Mouse (Mus musculus) liver, embryonic 16.5 days (tissue): ENCODE data around the gene Abcb10. TPM values are rescaled to one million over a fixed set of nuclear protein-coding genes. Genes with fewer than 3 reads are reported as not detected.
"Not testable (repeated sequence)": the region's sequence is repeated elsewhere in the genome, so short reads cannot be mapped to it uniquely, and the experiment has no call there.

Experiments used
- ATAC-seq: fragments of 200-750 bp; cut with Nextera tagmentation; 2 replicates; pipeline ENCODE4 v1.8.0; 2017; ENCODE audit warnings: low read depth, mild to moderate bottlenecking, moderate number of reproducible peaks, moderate library complexity
- H3K27ac ChIP-seq: fragments of 300-500 bp; sonication (generic); 2 replicates; pipeline ENCODE4 v1.5.1; 2014; ENCODE audit warnings: mild to moderate bottlenecking, low read length
- H3K27me3 ChIP-seq: fragments of 300-500 bp; sonication (generic); 2 replicates; pipeline ENCODE4 v1.6.1; 2014; ENCODE audit warnings: low read depth, low read length, mixed read lengths; ENCODE audit not compliant: control insufficient read depth, insufficient read depth
- H3K36me3 ChIP-seq: fragments of 300-500 bp; sonication (generic); 2 replicates; pipeline ENCODE4 v1.6.1; 2014; ENCODE audit warnings: mild to moderate bottlenecking; ENCODE audit not compliant: control insufficient read depth, insufficient read depth
- H3K4me1 ChIP-seq: fragments of 300-500 bp; sonication (generic); 2 replicates; pipeline ENCODE4 v1.6.1; 2014; ENCODE audit warnings: low read depth, low read length, mixed read lengths; ENCODE audit not compliant: control insufficient read depth
- H3K4me2 ChIP-seq: fragments of 300-500 bp; sonication (generic); 2 replicates; pipeline ENCODE4 v1.6.1; 2014; ENCODE audit warnings: low read depth, low read length, mixed read lengths
- H3K4me3 ChIP-seq: fragments of 300-500 bp; sonication (generic); 2 replicates; pipeline ENCODE4 v1.5.1; 2014; ENCODE audit warnings: low read depth, mild to moderate bottlenecking, low read length
- H3K9ac ChIP-seq: fragments of 300-500 bp; sonication (generic); 2 replicates; pipeline ENCODE4 v1.6.1; 2014; ENCODE audit warnings: low read depth, low read length
- H3K9me3 ChIP-seq: fragments of 300-500 bp; sonication (generic); replicated peaks from 2 replicates; pipeline ENCODE4 v1.6.1; 2016; ENCODE audit warnings: low read length; ENCODE audit not compliant: control insufficient read depth
- WGBS: fragments of 180-500 bp; shearing (Covaris S2); extraction: QIAGEN DNeasy Blood & Tissue Kit; methylation state at CpG from one replicate; pipeline ENCODE4 v1.1.7; 2014; ENCODE audit not compliant: insufficient replicate concordance; 5-methylcytosine and 5-hydroxymethylcytosine counted together
- polyA plus RNA-seq: library from polyadenylated mRNA; unstranded; fragments of >200 nt; fragmentation: Nextera tagmentation; extraction: Ambion mirVana; gene quantifications from 2 replicates; pipeline ENCODE4 v1.2.1, GENCODE M21; 2015

Abcb10 gene
- polyA plus RNA-seq = 130 and 131 TPM in 2 replicates

DNA sequence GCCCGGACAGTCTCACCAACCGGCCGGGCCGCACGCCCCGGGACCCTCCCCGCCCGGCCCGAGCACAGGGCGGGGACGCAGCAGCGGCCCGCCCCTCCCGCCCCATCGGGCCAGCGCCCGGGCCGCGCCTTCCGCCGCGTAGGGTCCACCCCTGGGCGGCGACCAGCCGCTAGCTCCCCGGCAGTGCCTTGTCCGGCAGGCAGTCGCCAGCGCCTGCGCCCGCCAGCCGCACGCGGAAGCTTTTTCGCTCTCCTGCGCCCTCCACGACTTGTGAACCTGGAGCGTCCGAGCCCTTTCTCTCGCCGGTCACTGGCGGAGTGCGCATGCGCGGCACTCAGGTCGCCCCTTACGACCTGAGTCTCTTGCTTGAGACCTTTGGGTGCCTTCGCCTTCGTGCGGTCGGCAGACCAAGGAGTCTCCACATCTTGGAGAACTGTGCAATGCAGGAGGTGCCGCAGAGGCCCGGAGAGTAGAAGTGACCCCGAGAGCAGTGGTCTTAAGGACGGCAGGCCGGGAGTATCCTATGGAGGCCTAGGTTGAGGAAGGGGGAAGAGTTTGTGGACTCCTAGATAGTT, at the start of gene Abcb10:
TSS of gene Abcb10 (minus strand) at position 297 of the 575 bp plus-strand sequence.
- Histone ChIP-seq H3K4me3 (peak within 1 kb of the TSS; percentile 97), H3K27ac (peak within 1 kb of the TSS; percentile 99), H3K4me1 (peaks cover 46% of the 10 kb centered on the region), H3K36me3 (peaks cover 12% of the 10 kb centered on the region), H3K9ac (peak within 1 kb of the TSS; percentile 100), H3K27me3 (no peaks in the 10 kb centered on the region), H3K9me3 (no peaks in the 10 kb centered on the region), H3K4me2 (peak within 1 kb of the TSS; percentile 79)
- peak; percentile 88 for ATAC-seq
- under 1% methylated on average over 50 of the region's 56 CpGs for WGBS

- H3K9me3 ChIP-seq = no peaks in the 10 kb centered on the region
- H3K4me3 ChIP-seq = no peak overlapping the region
- 80% methylated on average over 6 of the region's 6 CpGs for WGBS
- H3K4me2 ChIP-seq = no peak overlapping the region
- H3K36me3 ChIP-seq = peaks cover 41% of the 10 kb centered on the region
- H3K4me1 ChIP-seq = no peaks in the 10 kb centered on the region
- ATAC-seq = no peak
- no peak overlapping the region for H3K27ac ChIP-seq
- no peak overlapping the region for H3K9ac ChIP-seq
- no peaks in the 10 kb centered on the region for H3K27me3 ChIP-seq
Observed at GRCm38 (mm10) chr8:124027831-124028230, 44.9 kb upstream of the Abcb10 start.

GRCm38 (mm10) chr8:124026265-124026664, 43.3 kb upstream of the Abcb10 start:
- H3K36me3 ChIP-seq = peaks cover 35% of the 10 kb centered on the region
- not testable (repeated sequence) for H3K4me2 ChIP-seq, ATAC-seq, H3K4me1 ChIP-seq, H3K4me3 ChIP-seq, H3K27me3 ChIP-seq, H3K9me3 ChIP-seq, H3K9ac ChIP-seq, H3K27ac ChIP-seq
- WGBS = 73% methylated on average over 2 of the region's 2 CpGs

- Histone ChIP-seq H3K9me3 (no peaks in the 10 kb centered on the region), H3K36me3 (peaks cover 5% of the 10 kb centered on the region), H3K4me2 (peak within 1 kb of the TSS; percentile 94), H3K27me3 (no peaks in the 10 kb centered on the region), H3K4me1 (peaks cover 35% of the 10 kb centered on the region), H3K9ac (peak within 1 kb of the TSS; percentile 89), H3K27ac (peak within 1 kb of the TSS; percentile 84), H3K4me3 (peak within 1 kb of the TSS; percentile 89)
- ATAC-seq = peak; percentile 87
- under 1% methylated on average over 68 of the region's 74 CpGs for WGBS
Observed at GRCm38 (mm10) chr8:124021237-124022227, 38.6 kb upstream of the Abcb10 start, which contains the start of the genes Taf5l and Urb2. Gene Taf5l (minus strand): TSS chr8:124021397. Gene Urb2 (plus strand): TSS chr8:124021508.

DNA sequence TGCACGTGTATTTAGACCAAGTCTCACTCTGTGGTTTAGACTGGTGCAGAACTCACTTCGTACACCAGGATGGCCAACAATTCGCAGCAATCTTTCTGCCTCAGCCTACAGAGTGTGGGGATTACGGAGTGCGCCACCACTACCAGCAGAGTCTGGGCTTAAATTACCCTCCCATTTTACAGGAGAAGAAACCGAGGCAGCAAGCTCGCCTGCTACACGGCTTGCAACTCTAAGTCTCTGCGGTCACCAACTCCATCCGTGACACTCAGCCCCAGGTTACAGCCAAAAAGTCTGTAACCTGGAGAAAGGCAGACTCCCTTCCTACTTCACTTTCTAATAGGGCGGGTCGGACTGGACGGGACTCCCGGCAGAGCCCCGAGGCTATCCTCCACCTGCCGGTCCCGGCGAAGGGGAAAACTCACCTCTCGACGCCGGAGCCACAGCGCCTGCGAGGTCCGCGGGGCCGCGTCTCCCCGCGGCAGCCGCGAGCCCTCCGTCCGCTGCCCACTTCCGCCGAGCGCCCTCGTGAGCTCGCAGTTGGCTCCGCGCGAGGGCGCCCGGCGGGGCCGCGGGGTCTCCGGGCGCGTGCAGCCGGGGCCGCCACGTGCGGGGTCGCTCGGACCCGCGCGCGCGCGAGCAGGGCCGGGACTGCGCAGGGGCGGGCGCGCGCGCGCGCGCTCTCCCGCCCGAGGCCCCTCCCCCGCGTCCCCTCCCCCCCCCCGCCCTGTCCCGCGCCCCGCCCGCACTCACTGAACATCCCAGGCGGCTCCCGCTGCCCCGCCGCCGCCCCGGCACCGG, 37.7 kb upstream of the Abcb10 start:
- Histone ChIP-seq H3K4me2 (peak overlapping the region; percentile 94), H3K27ac (peak overlapping the region; percentile 84), H3K9ac (peak overlapping the region; percentile 89), H3K36me3 (peaks cover 2% of the 10 kb centered on the region), H3K4me3 (peak overlapping the region; percentile 89), H3K27me3 (no peaks in the 10 kb centered on the region), H3K9me3 (no peaks in the 10 kb centered on the region), H3K4me1 (peaks cover 43% of the 10 kb centered on the region)
- under 1% methylated on average over 57 of the region's 87 CpGs for WGBS
- ATAC-seq = peak; percentile 86

GRCm38 (mm10) chr8:124019782-124020181, 36.9 kb upstream of the Abcb10 start:
- Histone ChIP-seq H3K9ac (peak overlapping the region; percentile 89), H3K4me3 (peak overlapping the region; percentile 89), H3K27me3 (no peaks in the 10 kb centered on the region), H3K4me1 (peaks cover 48% of the 10 kb centered on the region), H3K36me3 (no peaks in the 10 kb centered on the region), H3K4me2 (peak overlapping the region; percentile 94), H3K27ac (peak overlapping the region; percentile 84), H3K9me3 (no peaks in the 10 kb centered on the region)
- 8% methylated on average over 13 of the region's 13 CpGs for WGBS
- peak; percentile 64 for ATAC-seq

DNA sequence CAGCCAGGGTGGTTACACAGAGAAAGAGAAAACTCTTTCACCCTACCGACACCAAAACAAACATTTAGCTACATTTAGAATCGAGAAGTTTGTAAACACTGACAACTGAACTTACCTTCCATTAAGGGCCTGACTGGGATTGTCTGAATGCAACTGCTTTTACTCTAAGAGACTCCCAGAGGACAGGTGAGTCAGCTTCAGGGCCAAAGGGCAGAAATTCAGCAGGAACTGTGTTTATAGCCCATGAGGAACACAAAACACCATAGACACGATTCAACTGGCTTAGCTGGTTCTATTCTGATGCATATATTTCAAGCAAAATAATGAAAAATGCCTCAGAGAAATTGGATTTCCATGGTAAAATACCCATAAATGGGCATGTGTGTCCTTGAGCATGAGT, 31.8 kb upstream of the Abcb10 start:
- no peaks in the 10 kb centered on the region for H3K9me3 ChIP-seq
- WGBS = 63% methylated on average over 3 of the region's 3 CpGs
- no peak overlapping the region for H3K4me3 ChIP-seq
- H3K27me3 ChIP-seq = no peaks in the 10 kb centered on the region
- no peaks in the 10 kb centered on the region; the same call in 1 of the 2 replicates for H3K36me3 ChIP-seq
- no peak overlapping the region for H3K4me2 ChIP-seq
- no peak overlapping the region for H3K27ac ChIP-seq
- peaks cover 62% of the 10 kb centered on the region for H3K4me1 ChIP-seq
- no peak for ATAC-seq
- no peak overlapping the region for H3K9ac ChIP-seq

DNA sequence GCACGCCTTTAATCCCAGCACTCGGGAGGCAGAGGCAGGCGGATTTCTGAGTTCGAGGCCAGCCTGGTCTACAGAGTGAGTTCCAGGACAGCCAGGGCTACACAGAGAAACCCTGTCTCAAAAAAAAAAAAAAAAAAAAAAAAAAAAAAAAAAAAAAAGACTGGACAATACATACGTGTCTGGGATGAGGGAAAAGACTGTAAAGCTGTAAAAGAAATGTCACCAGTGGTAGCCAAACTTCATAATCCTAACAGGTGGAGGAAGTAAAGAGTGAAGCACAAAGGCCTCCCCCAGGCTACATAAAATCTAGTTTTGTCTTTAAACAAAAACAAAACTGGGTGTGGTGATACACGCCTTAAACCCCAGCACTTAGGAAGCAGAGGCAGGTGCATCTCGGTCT, 31.4 kb upstream of the Abcb10 start:
- not testable (repeated sequence) for H3K9me3 ChIP-seq, H3K4me3 ChIP-seq, ATAC-seq, H3K9ac ChIP-seq, H3K4me2 ChIP-seq, H3K27me3 ChIP-seq, H3K36me3 ChIP-seq, H3K27ac ChIP-seq
- peaks cover 57% of the 10 kb centered on the region for H3K4me1 ChIP-seq
- 71% methylated on average over 7 of the region's 7 CpGs for whole genome bisulfite sequencing
